Comparison of ENCODE assay signal across 10 mouse cellular contexts in the genomic region with DNA sequence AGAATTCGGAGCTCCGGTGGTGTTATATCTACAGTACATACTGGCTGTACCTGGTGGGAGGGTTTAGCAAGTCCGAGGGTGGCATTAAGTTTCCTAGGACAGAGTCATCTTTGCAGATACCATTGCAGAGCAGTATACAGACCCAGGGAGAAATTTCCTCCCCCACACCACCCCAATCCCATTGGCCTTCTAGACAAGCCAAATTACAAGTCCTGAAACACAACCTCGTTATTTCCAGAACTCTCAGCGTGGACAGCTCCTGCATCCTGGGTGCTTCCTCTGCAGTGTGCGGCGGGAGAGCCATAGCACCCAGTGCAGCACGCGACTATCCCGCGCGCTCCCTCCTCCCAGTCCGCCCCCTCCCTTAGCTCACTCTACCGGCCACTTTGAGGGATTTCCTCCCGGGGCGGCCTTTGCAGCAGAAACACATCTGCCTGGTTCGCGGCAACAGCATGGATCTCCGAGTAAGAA. TPM values are rescaled to one million over a fixed set of nuclear protein-coding genes. Genes with fewer than 3 reads are reported as not detected.
DNase-seq lines count a peak whose midpoint lies in the region; ATAC-seq and TF ChIP-seq lines count a peak whose summit lies in the region.
"Had no signal": no experiment of that assay in that cellular context is flagged by ENCODE, and none has a peak within 500 bp of the region (broad histone marks: within the 10 kb centered on the region; RNA-seq: fewer than 3 reads in every experiment).

No protein-coding gene starts in this region.

- no peak for TF ChIP-seq EP300 in ES-Bruce4 (IDR thresholded peaks at IDR 0.05; ENCODE audit: insufficient read depth, low read depth, low read length)

- no peaks in the 10 kb centered on the region for H3K36me3 ChIP-seq in heart, embryonic 11.5 days (ENCODE audit: control insufficient read depth, insufficient read depth, low read length)
- H3K36me3 ChIP-seq in ES-Bruce4 (ENCODE audit: control insufficient read depth, insufficient read depth, low read length, poor library complexity, severe bottlenecking) = no peaks in the 10 kb centered on the region
- H3K36me3 ChIP-seq in embryonic facial prominence, embryonic 14.5 days (ENCODE audit: control insufficient read depth, insufficient read depth, low read length) = no peaks in the 10 kb centered on the region
- H3K36me3 ChIP-seq in neural tube, embryonic 13.5 days = no peaks in the 10 kb centered on the region
- H3K36me3 ChIP-seq: G1E had no signal

- 4% methylated on average over 19 of the region's 19 CpGs for WGBS in heart, embryonic 11.5 days (ENCODE audit: insufficient replicate concordance)
- WGBS in embryonic facial prominence, embryonic 14.5 days = 4% methylated on average over 15 of the region's 19 CpGs
- 3% methylated on average over 19 of the region's 19 CpGs for WGBS in neural tube, embryonic 13.5 days

- no peak; the same call in 1 of the 2 replicates for ATAC-seq in heart, embryonic 11.5 days (replicated peaks; ENCODE audit: insufficient number of reproducible peaks, low FRiP score, low TSS enrichment)
- ATAC-seq in embryonic facial prominence, embryonic 14.5 days (ENCODE audit: low read depth) = 0 out of 2 replicates have a peak, but pooled peaks have one; percentile 65
- ATAC-seq in neural tube, embryonic 13.5 days (ENCODE audit: low read depth) = peak; percentile 73

- H3K27ac ChIP-seq in heart, embryonic 11.5 days (ENCODE audit: low read depth, low read length) = no peak overlapping the region
- H3K27ac ChIP-seq in ES-Bruce4 (ENCODE audit: insufficient read depth, low read length) = no peak overlapping the region
- no peak overlapping the region for H3K27ac ChIP-seq in embryonic facial prominence, embryonic 14.5 days (replicated peaks; ENCODE audit: low read depth, low read length)
- peak overlapping the region; percentile 78 for H3K27ac ChIP-seq in layer of hippocampus, adult 2 months
- H3K27ac ChIP-seq in neural tube, embryonic 13.5 days (replicated peaks) = peak overlapping the region; percentile 97

- peak overlapping the region; percentile 6; the same call in 1 of the 2 replicates for H3K4me3 ChIP-seq in heart, embryonic 11.5 days (ENCODE audit: low read depth, low read length)
- H3K4me3 ChIP-seq in ES-Bruce4 (ENCODE audit: low read depth, low read length) = 0 out of 2 replicates have a peak overlapping the region, but pooled peaks have one; percentile 29
- H3K4me3 ChIP-seq in embryonic facial prominence, embryonic 14.5 days (ENCODE audit: low read depth, low read length) = peak overlapping the region; percentile 35
- peak overlapping the region; percentile 60 for H3K4me3 ChIP-seq in layer of hippocampus, adult 2 months
- H3K4me3 ChIP-seq in neural tube, embryonic 13.5 days = peak overlapping the region; percentile 51

- H3K4me2 ChIP-seq in heart, embryonic 11.5 days = peak overlapping the region; percentile 54
- peak overlapping the region; percentile 61 for H3K4me2 ChIP-seq in embryonic facial prominence, embryonic 14.5 days (ENCODE audit: low read depth, low read length)
- peak overlapping the region; percentile 61 for H3K4me2 ChIP-seq in neural tube, embryonic 13.5 days

- TF ChIP-seq POLR2A in ES-Bruce4 (IDR thresholded peaks at IDR 0.05; ENCODE audit: insufficient read depth, low read length) = no peak

- H3K27me3 ChIP-seq in heart, embryonic 11.5 days (ENCODE audit: control insufficient read depth, insufficient read depth, low read length) = peaks cover 43% of the 10 kb centered on the region
- peaks cover 2% of the 10 kb centered on the region for H3K27me3 ChIP-seq in ES-Bruce4 (ENCODE audit: control insufficient read depth, insufficient read depth, low read length, poor library complexity, severe bottlenecking)
- peaks cover 38% of the 10 kb centered on the region for H3K27me3 ChIP-seq in embryonic facial prominence, embryonic 14.5 days (replicated peaks; ENCODE audit: control insufficient read depth, insufficient read depth, low read length)
- H3K27me3 ChIP-seq in neural tube, embryonic 13.5 days = peaks cover 38% of the 10 kb centered on the region

- no peaks in the 10 kb centered on the region for H3K9me3 ChIP-seq in heart, embryonic 11.5 days (replicated peaks; ENCODE audit: control insufficient read depth, low read length)
- H3K9me3 ChIP-seq in ES-Bruce4 (replicated peaks; ENCODE audit: control insufficient read depth, insufficient read depth, low read length, poor library complexity, severe bottlenecking) = no peaks in the 10 kb centered on the region
- no peaks in the 10 kb centered on the region for H3K9me3 ChIP-seq in embryonic facial prominence, embryonic 14.5 days (ENCODE audit: control insufficient read depth, low read length)
- H3K9me3 ChIP-seq in neural tube, embryonic 13.5 days = no peaks in the 10 kb centered on the region

- H3K9ac ChIP-seq in heart, embryonic 11.5 days (ENCODE audit: low read depth, low read length) = no peak overlapping the region
- H3K9ac ChIP-seq in ES-Bruce4 (ENCODE audit: low read depth, poor library complexity, severe bottlenecking) = no peak overlapping the region
- H3K9ac ChIP-seq in embryonic facial prominence, embryonic 14.5 days (ENCODE audit: low read depth, low read length) = no peak overlapping the region
- H3K9ac ChIP-seq in neural tube, embryonic 13.5 days = peak overlapping the region; percentile 81

- no peak for TF ChIP-seq CTCF in ES-Bruce4 (IDR thresholded peaks at IDR 0.05; ENCODE audit: low read depth, low read length)
- no peak for TF ChIP-seq CTCF in layer of hippocampus, adult 2 months (conservative IDR thresholded peaks at IDR 0.05)

- DNase-seq in heart, postnatal 36 days = no peak
- DNase-seq in embryonic facial prominence, embryonic 14.5 days (ENCODE audit: low spot score) = peak; percentile 29
- DNase-seq in layer of hippocampus, adult 2 months (ENCODE audit: low spot score in 2 of 2) = peak; percentile 16 to 18
- no peak for DNase-seq in thymus, postnatal 14 days
- DNase-seq in cerebellum, adult 9-10 months = no peak

- H3K4me1 ChIP-seq in heart, embryonic 11.5 days (ENCODE audit: control insufficient read depth, insufficient read depth, low read length) = peaks cover 3% of the 10 kb centered on the region
- no peaks in the 10 kb centered on the region for H3K4me1 ChIP-seq in ES-Bruce4 (ENCODE audit: control insufficient read depth, insufficient read depth, low read length)
- H3K4me1 ChIP-seq in embryonic facial prominence, embryonic 14.5 days (ENCODE audit: control insufficient read depth, insufficient read depth, low read length) = peaks cover 13% of the 10 kb centered on the region
- peaks cover 22% of the 10 kb centered on the region for H3K4me1 ChIP-seq in neural tube, embryonic 13.5 days (replicated peaks)

- intact Hi-C loops in heart, postnatal 36 days (cut with DNase I) = no loop called here

RNA-seq across cellular contexts. Expression of a gene that starts 5.9 kb away (rescaled TPM):
- 0.30 and 0.70 TPM in 2 replicates for polyA plus RNA-seq in heart, embryonic 11.5 days (2014; fragmentation: Nextera tagmentation; extraction: Ambion mirVana)
- total RNA-seq in heart, postnatal 36 days (2021) = not detected
- not detected in 2 replicates for polyA plus RNA-seq in ES-Bruce4 (2011; ENCODE audit: insufficient read depth, insufficient read length, low read depth, missing spikeins)
- 0.50 and 1.2 TPM in 2 replicates for polyA plus RNA-seq in embryonic facial prominence, embryonic 14.5 days (2014; fragmentation: Nextera tagmentation; extraction: Ambion mirVana)
- total RNA-seq in layer of hippocampus, adult 2 months (2021) = 10 to 100 TPM; 52.2 to 53.3 TPM
- polyA plus RNA-seq in neural tube, embryonic 13.5 days (2015; fragmentation: Nextera tagmentation; extraction: Ambion mirVana) = 309 TPM in 2 replicates
- total RNA-seq: heart, postnatal 10 days had no signal
- polyA plus RNA-seq: G1E had no signal

Comparison
In these comparisons a context has a peak if more than half of its experiments do, and no peak if none do; other contexts are left out.
1. H3K27ac ChIP-seq: peak in layer of hippocampus, adult 2 months (single experiment) and neural tube, embryonic 13.5 days (single experiment); none in heart, embryonic 11.5 days (single experiment), ES-Bruce4 (single experiment) and embryonic facial prominence, embryonic 14.5 days (single experiment).
2. H3K4me3 ChIP-seq: peak in every context shown above with its lines; median percentile 60 in layer of hippocampus, adult 2 months; 51 in neural tube, embryonic 13.5 days; 35 in embryonic facial prominence, embryonic 14.5 days; 29 in ES-Bruce4; 6 in heart, embryonic 11.5 days.
3. DNase-seq: peak in embryonic facial prominence, embryonic 14.5 days (single experiment) and layer of hippocampus, adult 2 months (2 of 2); none in heart, postnatal 36 days (0 of 2), thymus, postnatal 14 days (single experiment) and cerebellum, adult 9-10 months (single experiment).
4. RNA of a gene that starts 5.9 kb away (polyA plus RNA-seq): 309 TPM in neural tube, embryonic 13.5 days; 0.50 to 1.2 TPM in embryonic facial prominence, embryonic 14.5 days, 0.30 to 0.70 TPM in heart, embryonic 11.5 days and not detected in ES-Bruce4; every median in the first group is over 100 times any median in the second.
5. Peak in every context shown above with its lines, with median percentiles within 50 percentile points of each other: H3K4me2 ChIP-seq.